ENCODE assay signal across 22 mouse cellular contexts in the genomic region with DNA sequence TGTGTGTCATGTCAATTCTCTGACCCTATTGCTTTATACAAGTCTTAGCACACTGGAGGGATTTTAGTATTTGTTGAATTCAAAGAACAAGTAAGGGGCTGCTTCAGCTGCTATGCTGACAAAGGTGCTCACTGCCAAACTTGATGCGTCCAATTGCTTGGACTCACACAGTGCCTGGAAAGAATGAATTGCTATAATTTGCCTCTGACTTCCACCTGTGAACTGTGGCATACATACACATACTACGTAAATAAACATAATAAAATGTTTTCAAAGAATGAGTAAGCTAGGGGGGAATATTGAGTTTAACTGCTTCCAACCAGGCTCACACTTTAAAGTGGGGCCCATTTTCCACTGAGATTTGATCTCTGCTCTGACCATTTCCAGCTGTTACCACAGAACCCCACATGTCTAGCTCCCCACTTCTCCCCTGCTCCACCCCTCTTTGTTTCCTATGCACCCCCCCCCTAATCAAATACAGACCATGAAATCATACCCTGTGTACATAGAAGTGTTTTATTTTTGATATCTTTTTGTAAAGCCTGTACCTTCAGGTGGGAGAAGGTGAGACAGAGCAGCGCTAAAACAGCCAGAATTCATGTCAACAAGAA.
DNase-seq lines count a peak whose midpoint lies in the region; ATAC-seq lines count a peak whose summit lies in the region.
"Had no signal": no experiment of that assay in that cellular context is flagged by ENCODE, and none has a peak within 500 bp of the region (broad histone marks: within the 10 kb centered on the region; RNA-seq: fewer than 3 reads in every experiment).

No protein-coding gene starts in this region.

- ATAC-seq in embryonic facial prominence, embryonic 15.5 days (ENCODE audit: insufficient number of reproducible peaks, low FRiP score, low TSS enrichment, low read depth), result 0 out of 2 replicates have a peak, but pooled peaks have one; percentile 22
- peak; percentile 63 for ATAC-seq in limb, embryonic 12.5 days (ENCODE audit: insufficient number of reproducible peaks, insufficient read depth, low FRiP score, low TSS enrichment, low read depth)
- ATAC-seq: CD4-positive, CD25-positive, alpha-beta regulatory T cell, adult 4 months; forebrain, embryonic 14.5 days had no signal

- DNase-seq in embryo, embryonic 11 days, result peak; percentile 5
- DNase-seq in embryo, embryonic 10.5 days (ENCODE audit: low spot score), result no peak
- DNase-seq in right cerebral cortex, postnatal 4 days, result no peak
- no peak for DNase-seq in layer of hippocampus, postnatal 36 days
- DNase-seq in lung, postnatal 36 days, result no peak
- DNase-seq: adrenal gland, postnatal 10 days; B cell, adult 2 months; cerebellum, adult 11 months; cerebellum, adult 8-10 months; cerebellum, postnatal 14 days; gastrocnemius, postnatal 10 days; heart, adult 18-20 months had no signal

- no peak overlapping the region for H3K4me2 ChIP-seq in embryonic facial prominence, embryonic 15.5 days (replicated peaks)
- H3K4me2 ChIP-seq in limb, embryonic 12.5 days, result no peak overlapping the region
- H3K4me2 ChIP-seq: heart, embryonic 12.5 days; hindbrain, embryonic 14.5 days had no signal

- 34% methylated on average over 3 of the region's 3 CpGs for WGBS in embryonic facial prominence, embryonic 15.5 days
- 33% methylated on average over 3 of the region's 3 CpGs for WGBS in limb, embryonic 12.5 days

- no peaks in the 10 kb centered on the region for H3K27me3 ChIP-seq in embryonic facial prominence, embryonic 15.5 days
- no peaks in the 10 kb centered on the region for H3K27me3 ChIP-seq in limb, embryonic 12.5 days
- H3K27me3 ChIP-seq: heart, embryonic 12.5 days had no signal

- no peak overlapping the region for H3K27ac ChIP-seq in embryonic facial prominence, embryonic 15.5 days (replicated peaks)
- H3K27ac ChIP-seq in limb, embryonic 12.5 days, result peak overlapping the region; percentile 58
- H3K27ac ChIP-seq: forebrain, embryonic 10.5 days; hindbrain, embryonic 10.5 days; hindbrain, embryonic 14.5 days had no signal

- no peaks in the 10 kb centered on the region for H3K36me3 ChIP-seq in embryonic facial prominence, embryonic 15.5 days
- no peaks in the 10 kb centered on the region for H3K36me3 ChIP-seq in limb, embryonic 12.5 days
- H3K36me3 ChIP-seq: forebrain, embryonic 10.5 days; G1E; heart, embryonic 12.5 days; hindbrain, embryonic 10.5 days had no signal

- H3K4me3 ChIP-seq in embryonic facial prominence, embryonic 15.5 days (replicated peaks), result no peak overlapping the region
- H3K4me3 ChIP-seq in limb, embryonic 12.5 days (replicated peaks), result no peak overlapping the region
- H3K4me3 ChIP-seq: erythroblast, embryonic 14.5 days; forebrain, embryonic 10.5 days; heart, embryonic 12.5 days; hindbrain, embryonic 10.5 days had no signal

- peaks cover 20% of the 10 kb centered on the region for H3K4me1 ChIP-seq in embryonic facial prominence, embryonic 15.5 days
- peaks cover 61% of the 10 kb centered on the region for H3K4me1 ChIP-seq in limb, embryonic 12.5 days (replicated peaks)
- H3K4me1 ChIP-seq: forebrain, embryonic 10.5 days; hindbrain, embryonic 10.5 days had no signal

- H3K9me3 ChIP-seq in embryonic facial prominence, embryonic 15.5 days (replicated peaks), result no peaks in the 10 kb centered on the region
- H3K9me3 ChIP-seq in limb, embryonic 12.5 days, result no peaks in the 10 kb centered on the region
- H3K9me3 ChIP-seq: forebrain, embryonic 10.5 days; G1E; heart, embryonic 12.5 days; hindbrain, embryonic 10.5 days had no signal

- H3K9ac ChIP-seq in embryonic facial prominence, embryonic 15.5 days, result no peak overlapping the region
- H3K9ac ChIP-seq in limb, embryonic 12.5 days (replicated peaks), result no peak overlapping the region
- H3K9ac ChIP-seq: heart, embryonic 12.5 days; hindbrain, embryonic 14.5 days had no signal
